Mouse (Mus musculus): ENCODE measurements around the gene Cdc42bpg.

Cdc42bpg gene

DNA sequence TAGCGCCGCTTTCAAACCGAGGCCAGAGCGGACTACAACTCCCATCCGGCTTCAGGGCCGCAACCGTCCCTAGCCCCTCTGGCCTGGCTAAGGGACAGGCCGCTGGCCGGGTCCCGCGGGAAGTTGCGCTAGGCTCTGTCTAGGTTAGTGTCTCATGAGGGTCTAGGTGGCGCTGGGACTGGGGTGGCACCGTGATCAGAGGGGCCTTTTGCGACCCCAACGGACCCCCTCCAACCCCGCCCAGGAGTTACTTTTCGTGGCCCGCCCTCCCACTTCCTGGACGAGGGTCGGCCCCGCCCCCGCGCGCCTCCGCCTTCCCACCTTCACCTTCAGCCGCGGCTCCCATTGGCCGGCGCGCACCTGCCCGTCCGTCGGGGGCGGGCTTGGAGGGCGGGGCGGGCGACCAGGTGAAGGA is at the start of gene Cdc42bpg:
TSS of gene Cdc42bpg (plus strand) at position 320 of the 415 bp plus-strand sequence.
- DNase-seq (ENCODE audit: low spot score in 2 of 2): peak; percentile 87 to 89

DNA sequence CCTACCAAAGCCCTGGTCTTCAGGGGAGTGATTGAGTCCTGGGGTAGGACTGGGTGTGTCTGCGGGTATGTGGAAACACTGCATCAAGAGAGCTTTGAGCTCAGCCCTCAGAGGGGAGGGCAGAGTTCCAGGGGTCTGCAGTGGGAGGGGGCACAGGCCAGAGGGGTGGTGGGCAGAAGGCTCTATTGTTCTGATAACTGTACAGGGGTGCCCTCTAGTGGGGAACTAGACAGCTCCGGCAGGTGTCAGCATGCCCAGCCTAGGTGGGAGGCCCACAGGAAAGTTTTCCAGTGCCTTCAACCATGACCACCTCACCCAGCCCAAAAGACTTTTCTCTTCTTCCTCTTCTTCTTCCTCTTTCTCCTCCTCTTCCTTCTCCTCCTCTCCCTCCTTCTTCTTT is 45.8 kb upstream of the Cdc42bpg start:
- no peak for DNase-seq (ENCODE audit: low spot score in 2 of 2)

DNA sequence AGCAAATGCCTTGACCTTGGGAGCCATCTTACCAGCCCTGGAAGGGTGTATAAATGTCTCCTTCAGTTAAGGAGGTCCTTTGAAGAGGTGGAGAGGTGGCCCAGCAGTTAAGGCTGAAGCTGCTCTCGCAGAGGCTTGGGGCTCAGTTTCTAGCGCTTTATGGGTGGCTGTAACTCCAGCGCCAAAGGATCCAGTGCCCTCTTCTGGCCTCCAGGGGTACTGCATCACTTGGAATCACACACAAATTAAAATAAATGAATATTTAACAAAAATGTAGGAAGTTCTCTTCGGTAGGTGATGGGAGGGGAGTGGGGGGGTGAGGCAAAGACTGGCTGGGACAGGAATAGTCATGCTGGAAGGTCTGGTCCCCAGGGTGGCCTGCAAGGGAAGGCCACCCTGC is 45.3 kb upstream of the Cdc42bpg start:
- no peak for DNase-seq (ENCODE audit: low spot score in 2 of 2)

DNA sequence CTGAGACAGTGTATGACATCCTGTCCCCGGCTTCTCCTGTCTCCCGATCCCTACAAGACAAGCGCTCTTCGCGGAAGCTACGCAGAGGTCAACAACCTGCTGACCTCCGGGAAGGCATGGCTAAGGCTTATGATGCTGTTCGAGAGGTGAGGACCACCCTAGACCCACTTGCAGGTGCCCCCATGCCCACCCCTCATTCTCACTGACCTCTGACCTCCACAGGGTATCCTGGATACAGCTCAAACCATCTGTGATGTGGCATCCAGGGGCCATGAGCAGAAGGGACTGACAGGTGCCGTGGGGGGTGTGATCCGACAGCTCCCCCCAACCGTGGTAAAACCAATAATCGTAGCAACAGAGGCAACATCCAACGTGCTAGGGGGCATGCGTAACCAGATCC is 44.9 kb upstream of the Cdc42bpg start:
- no peak for DNase-seq (ENCODE audit: low spot score in 2 of 2)

DNA sequence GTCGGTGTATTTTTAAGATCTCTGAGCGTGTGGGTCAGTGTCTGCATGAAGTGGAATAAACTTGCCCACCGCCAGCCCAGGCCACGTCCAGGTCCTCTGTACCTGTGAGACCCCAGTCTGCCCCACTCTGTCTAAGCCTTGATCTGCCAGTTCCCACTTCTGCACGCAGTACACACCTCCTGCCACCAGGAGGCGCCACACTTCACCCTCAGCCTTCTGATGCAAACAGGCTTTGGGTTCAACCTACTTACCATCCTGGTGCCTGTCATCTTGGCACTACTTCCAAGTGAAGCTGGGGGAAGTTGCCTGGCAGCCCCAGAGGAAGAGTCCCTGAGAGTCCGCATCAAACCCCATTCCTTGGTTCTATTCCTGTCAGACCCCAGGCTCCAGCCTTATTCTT is 44.0 kb upstream of the Cdc42bpg start:
- peak; percentile 52 to 78 for DNase-seq (ENCODE audit: low spot score in 2 of 2)

DNA sequence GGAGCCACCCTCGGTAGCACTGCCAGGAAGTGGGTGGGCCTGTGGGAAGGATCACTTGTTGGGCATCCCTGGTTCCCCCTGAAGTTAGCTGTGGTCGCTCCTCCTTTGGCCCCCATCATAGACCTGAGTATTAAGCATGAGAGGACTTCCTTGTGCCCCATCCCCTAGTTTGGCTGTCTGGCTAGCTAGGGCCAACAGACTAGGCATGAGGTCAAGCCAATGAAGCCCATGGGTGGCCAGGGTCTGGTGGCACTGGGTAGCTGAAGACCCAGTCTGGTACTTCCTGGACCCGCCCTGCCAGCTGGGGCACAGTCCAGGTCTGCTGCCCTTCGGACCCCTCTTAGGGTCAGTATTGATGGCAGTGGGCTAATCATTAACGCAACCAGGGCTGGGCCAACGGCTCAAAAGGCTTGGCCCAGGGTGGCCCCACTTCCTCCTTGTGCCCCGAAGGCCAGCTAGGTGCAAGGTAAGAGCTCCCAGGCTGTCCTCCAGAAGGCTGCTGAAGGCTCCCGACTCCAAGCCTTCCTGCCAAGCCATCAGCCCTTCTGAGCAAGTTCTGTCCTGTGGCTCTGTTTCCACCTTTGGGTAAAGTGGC is 43.3 kb upstream of the Cdc42bpg start:
- DNase-seq (ENCODE audit: low spot score in 2 of 2): no peak

DNA sequence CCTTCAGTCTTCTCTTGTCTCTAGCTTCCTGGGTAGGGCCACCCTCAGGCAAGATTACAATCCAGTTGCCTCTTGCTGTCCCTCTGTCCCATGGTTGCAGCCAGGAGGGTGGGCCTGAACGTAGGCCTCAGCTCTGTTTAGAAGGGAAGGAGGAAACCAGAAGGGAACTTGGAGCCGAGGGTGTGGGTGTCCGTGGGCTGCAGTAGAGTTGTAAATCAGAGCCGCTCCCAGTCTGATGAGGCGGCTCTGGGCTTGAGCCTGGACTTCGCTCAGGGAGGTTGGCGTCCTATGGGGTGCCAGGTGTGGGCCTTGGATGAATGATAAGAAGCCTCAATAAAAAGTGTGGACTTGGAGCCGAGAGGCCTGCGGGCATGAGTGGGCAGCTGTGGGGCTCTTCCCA is 42.1 kb upstream of the Cdc42bpg start:
- DNase-seq (ENCODE audit: low spot score in 2 of 2): no peak

DNA sequence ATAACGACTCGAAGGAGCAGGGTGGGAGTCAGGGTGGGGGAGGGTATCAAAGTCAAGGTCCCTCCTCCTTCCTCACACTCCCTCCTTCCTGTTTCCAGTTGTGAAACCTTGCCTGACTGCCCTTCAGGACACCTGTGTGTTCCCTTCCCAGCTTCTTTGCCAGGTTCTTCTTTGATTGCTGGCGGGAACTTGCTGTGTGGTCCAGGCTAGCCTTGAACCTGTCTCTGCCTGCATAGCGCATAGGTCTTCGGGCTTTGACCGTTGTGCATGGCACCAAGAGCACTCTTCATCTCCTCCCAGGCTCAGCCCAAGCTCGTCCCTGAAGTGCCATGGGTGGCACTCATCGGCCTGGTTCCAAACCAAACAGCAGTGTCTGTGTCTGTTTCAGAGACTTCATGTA is 41.3 kb upstream of the Cdc42bpg start:
- no peak for DNase-seq (ENCODE audit: low spot score in 2 of 2)

DNA sequence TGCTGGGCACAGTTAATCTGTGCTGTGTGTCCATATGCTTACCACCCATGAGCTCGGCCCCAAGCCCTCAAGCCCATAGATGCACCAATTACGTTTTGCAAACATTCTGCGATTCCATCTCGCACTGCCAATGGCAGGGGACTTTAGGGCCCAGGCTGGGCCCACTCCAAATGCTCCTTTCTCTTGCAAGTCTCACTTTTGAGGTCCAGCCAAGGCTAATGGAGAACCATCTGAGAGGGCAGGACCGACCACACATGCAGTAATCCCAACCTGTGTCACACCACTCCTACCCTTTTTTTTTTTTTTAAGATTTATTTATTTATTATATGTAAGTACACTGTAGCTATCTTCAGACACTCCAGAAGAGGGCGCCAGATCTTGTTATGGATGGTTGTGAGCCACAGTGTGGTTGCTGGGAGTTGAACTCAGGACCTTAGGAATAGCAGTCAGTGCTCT is 40.5 kb upstream of the Cdc42bpg start:
- no peak for DNase-seq (ENCODE audit: low spot score in 2 of 2)

DNA sequence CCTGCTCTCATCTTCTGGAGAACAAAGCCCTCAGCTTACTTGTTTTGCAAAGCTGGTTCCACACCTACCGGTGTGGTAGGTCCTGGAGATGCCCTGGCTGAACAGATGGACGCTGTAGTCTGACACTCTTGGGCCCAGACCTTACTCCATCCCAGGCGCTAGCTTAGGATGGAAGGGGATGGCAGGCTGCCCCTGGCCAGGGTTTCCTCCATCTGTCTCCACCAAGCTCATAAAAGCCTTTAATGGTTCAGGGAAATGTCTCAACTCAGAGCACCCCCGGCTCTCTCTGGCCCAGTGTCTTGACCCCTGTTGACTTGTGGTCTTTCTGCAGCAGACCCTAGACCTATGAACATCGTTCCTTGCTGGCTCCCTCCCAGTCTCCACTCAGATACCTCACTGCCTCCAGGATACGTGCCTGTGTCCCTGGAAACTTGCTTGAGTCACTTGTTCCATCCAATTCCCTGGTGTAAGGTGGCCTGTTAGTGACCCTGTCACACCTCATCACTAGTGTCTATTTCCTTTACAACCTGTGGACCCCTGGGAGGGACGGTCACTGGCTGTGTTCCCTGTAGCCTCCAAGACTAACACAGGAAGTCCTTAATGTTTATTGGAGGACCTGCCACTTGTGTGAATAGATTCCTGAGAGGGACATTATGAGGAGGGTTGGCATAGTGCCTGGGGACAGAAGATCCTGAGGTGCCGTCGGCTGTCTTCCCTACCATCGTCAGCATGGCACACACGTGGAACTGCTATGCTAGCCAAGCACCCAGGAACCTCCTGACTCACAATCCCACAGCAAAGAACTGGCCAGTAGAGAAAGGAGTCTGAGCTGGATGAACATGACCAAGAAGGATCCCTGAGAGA is 38.7 kb upstream of the Cdc42bpg start:
- no peak for DNase-seq (ENCODE audit: low spot score in 2 of 2)

DNA sequence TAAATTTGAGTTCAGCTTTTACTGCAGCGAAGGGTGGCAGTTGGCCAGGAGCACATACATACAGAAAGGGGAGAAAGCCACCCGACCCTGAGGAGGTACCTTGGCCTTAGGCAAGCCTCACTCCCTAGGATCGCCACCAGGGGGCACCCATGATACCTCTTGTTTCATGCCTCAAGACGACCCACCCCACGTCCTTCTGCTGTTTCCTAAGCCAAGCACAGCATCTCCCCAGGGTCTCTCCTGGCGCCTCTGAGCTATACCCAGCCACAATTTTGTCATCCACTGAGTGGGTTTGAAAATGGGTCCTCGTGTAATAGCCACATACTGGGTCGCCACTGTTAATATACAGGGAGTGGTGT is 38.1 kb upstream of the Cdc42bpg start:
- DNase-seq (ENCODE audit: low spot score in 2 of 2): peak; percentile 78 to 90

DNA sequence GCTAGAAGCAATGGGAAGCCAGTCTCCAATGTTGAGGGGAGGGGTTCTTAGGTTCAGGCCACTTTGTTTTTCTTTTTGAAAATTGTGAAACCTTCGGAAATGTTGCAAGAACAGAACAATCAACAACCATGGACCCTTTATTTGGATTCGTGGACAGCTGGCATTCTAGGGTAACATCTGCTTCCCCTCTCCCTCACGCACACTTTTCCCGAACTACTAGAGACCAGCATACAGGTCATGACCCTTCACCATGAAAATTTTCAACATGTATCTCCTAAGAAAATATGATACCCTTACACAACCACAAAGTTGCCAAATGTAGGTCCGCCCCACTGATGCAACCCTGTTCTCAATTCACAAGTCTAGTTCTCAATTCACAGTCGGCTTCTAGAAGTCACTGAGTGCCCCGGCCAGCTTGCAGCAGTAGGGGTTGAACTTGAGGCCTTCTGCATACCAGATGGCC is 37.6 kb upstream of the Cdc42bpg start:
- no peak for DNase-seq (ENCODE audit: low spot score in 2 of 2)

DNA sequence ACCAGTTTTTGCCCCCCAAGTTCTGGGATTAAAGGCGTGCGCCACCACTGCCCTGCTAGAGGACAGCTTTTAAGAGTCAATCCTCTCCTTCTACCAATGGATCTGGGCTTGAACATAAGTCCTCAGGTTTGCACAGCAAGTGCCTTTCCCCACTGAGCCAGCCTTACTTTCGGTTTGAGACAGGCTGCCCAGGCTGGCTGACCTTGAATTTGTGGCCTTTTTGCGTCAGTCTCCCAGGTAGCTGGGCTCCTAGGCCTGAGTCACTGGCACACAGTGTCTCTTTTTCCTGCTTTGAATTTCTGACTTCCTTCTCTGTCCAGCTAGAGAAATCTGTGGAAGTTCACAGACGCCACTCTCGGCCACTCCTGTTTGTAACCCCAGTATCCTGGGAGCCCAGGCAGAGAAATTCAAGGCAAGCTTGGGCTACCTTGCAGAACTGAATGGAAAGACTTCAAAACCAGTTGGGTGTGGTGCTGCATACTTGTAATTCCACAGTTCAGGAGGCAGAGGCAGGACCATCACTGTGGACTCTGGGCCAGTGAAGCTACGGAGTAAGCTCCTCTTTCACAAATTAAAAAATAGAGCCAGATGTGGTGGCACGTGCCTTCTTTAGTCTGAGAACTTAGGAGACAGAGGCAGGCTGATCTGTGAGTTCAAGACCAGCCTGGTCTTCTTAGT is 36.3 kb upstream of the Cdc42bpg start:
- DNase-seq (ENCODE audit: low spot score in 2 of 2): no peak

DNA sequence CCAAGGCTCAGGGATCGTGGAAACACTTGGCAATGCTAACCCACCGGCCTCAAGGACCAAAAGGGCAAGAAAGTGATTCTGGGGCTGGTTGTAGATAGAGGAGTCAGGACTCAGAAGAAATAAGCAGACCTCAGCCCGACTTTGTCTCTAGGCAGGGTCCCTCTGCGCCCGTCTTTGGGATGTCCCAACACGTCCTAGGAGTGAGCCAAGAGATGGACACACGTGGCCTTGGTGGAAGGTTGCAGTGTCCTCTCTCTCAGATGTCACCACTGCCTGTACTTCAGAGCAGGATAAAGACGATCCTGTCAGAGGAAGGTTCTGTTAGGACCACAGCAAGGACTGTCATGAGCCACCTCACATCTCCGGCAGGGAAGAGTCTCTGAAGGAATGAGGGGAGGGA is 35.6 kb upstream of the Cdc42bpg start:
- DNase-seq (ENCODE audit: low spot score in 2 of 2): no peak

DNA sequence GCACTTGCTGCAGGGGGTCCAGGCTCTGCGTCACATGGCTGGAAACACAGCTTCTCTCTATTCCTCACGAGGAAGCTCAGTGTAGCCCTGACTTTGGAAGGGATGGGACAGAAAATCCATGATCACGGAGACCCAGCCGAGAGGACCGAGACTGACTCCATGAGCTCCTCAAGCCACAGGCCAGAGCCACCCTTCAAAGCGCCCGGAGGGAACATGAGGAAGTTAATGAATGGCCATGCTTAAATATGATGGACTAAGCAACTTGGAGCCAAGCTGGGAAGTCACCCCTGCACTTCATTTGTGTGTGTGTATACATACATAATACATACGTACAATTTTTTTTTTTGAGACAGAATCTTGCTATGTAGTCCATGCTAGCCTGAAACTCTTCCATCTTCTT is 35.0 kb upstream of the Cdc42bpg start:
- DNase-seq (ENCODE audit: low spot score in 2 of 2): no peak

DNA sequence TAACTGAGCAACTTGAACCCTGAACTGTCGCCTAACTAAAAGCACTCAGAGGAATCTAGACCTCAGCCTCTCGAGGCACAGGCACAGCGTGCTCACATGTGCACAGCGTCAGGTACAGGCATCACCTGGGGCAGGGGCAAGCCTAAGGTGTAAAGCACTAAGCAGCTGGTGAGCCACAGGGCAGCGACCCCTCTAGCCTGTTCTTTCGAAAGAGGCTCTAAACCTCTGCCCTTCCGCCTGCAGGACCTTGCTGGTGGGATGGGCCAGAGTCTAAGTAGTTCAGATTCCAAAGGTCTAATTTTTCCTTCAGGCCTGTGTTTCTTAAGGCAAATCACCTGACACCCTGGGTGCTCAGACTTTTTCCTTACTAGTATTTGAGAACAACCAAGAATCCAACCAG is 34.2 kb upstream of the Cdc42bpg start:
- no peak for DNase-seq (ENCODE audit: low spot score in 2 of 2)

DNA sequence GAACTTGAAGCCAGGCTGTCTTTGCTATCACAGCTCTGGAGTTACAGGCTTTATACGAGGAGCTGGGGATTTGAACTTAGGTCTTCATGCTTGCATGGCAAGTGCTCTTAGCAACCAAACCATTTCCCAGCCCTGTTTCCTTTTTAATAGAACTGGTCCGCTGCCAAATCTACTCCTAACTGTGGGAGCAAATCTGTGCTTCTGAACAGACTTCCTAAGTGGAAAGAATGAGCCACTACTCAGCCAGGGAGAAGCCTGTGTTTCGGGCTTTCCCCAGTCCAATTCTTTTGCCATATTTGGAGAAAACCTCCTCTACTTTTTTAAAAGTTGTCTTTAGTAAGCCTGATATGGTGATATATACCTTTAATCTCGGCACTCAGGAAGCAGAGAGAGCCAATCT is 33.5 kb upstream of the Cdc42bpg start:
- no peak for DNase-seq (ENCODE audit: low spot score in 2 of 2)

DNA sequence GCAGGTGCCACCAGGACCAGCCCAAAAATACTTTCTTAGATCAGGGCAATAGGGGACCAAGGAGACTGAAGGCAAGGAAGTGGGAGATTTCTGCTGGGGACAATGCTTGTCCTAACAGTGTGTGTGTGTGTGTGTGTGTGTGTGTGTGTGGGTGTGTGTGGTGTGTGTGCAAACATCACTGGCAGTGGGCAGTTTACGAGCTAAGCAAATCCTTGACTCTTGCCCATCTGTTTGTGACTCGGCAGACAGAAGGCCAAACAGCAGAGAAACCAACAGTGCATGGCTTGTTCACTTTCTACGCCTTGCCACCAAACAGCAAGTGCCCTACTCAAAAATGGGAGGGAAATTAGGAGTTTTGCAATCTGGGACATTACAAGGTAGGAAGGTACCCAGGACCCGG is 32.7 kb upstream of the Cdc42bpg start:
- no peak for DNase-seq (ENCODE audit: low spot score in 2 of 2)

DNA sequence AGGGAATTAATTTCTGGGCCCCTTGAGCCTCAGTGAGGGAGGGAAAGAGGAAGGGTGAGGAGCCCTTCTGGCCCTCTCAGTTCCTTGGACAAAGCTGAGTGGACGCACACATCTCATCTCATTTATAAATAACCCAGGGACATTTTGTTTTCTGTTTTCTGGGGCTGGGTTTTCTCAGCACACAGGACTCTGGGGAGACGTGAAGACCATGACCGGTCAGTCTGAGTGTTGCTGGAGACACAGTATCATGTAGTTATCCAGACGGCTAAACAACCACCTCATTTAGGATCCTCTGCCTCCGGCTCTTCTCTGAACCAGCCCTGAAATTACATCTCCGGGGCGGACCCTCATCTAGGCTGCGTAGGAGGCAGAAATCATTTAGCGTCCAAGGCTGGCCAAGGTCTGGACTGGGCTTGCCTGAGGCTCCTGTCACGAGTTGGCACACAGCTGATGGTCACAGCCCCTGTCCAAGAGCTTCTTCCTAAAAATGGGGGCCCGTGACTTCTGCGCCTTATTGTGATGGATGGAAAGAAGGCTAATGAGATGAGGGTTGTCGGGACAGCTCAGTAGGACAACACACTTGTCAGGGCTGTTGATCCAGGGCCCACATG is 32.2 kb upstream of the Cdc42bpg start:
- DNase-seq (ENCODE audit: low spot score in 2 of 2): no peak

DNA sequence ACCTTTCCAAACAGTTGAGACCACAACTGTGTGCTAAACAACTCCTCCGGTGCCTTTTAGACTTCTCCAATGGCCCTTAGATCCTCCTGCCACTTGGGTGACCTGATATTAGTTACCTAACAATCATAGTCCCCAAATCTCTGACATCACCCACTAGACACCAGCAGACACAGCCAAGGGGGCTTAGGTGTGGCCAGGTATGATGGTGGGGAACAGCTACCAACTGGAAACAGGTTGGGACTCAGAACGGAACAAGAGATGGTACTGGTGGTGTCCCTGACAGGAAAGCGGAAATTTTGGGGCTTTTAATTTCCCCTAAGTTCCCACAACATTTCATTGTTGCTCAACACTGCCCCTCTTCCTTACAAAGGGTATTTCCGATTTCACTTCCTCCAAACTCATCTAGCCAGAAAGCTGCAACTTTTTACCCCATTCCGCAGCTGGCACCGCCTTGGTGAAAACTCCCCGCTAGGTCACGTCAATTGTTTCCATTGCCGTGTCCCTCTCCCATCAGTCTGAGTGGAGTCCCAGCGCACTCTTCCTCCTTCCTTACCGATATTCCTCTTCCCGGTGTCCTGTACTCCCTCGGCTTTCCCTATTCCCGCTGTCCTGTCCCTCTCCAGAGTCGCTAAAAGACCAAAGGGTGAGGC is 30.4 kb upstream of the Cdc42bpg start:
- no peak for DNase-seq (ENCODE audit: low spot score in 2 of 2)

All from urinary bladder, postnatal 4 days (tissue).